Mouse (Mus musculus) forebrain, embryonic 11.5 days (tissue): ENCODE data around the gene Ubap2l. TPM values are rescaled to one million over a fixed set of nuclear protein-coding genes. Genes with fewer than 3 reads are reported as not detected.

Experiments
- ATAC-seq: fragments of 200-750 bp; cut with Nextera tagmentation; replicated peaks from 2 replicates; pipeline ENCODE4 v1.8.0; 2017; ENCODE audit warnings: moderate TSS enrichment; ENCODE audit not compliant: low FRiP score
- DNase-seq: peaks from one replicate; pipeline ENCODE4 v3.0.0-alpha.2; 2017; ENCODE audit warnings: low spot score
- H3K27ac ChIP-seq: fragments of 300-500 bp; sonication (generic); 2 replicates; pipeline ENCODE4 v1.5.1; 2014; ENCODE audit warnings: low read depth, low read length
- H3K27me3 ChIP-seq: fragments of 300-500 bp; sonication (generic); 2 replicates; pipeline ENCODE4 v1.6.1; 2014; ENCODE audit warnings: mild to moderate bottlenecking, low read length, mixed read lengths; ENCODE audit not compliant: control insufficient read depth, insufficient read depth
- H3K36me3 ChIP-seq: fragments of 300-500 bp; sonication (generic); 2 replicates; pipeline ENCODE4 v1.6.1; 2014; ENCODE audit warnings: mild to moderate bottlenecking, low read length, moderate library complexity, mixed read lengths; ENCODE audit not compliant: control insufficient read depth, insufficient read depth
- H3K4me1 ChIP-seq: fragments of 300-500 bp; sonication (generic); replicated peaks from 2 replicates; pipeline ENCODE4 v1.6.1; 2014; ENCODE audit warnings: low read length, mixed read lengths; ENCODE audit not compliant: control insufficient read depth, insufficient read depth
- H3K4me2 ChIP-seq: fragments of 300-500 bp; sonication (generic); 2 replicates; pipeline ENCODE4 v1.6.1; 2014; ENCODE audit warnings: low read depth, mild to moderate bottlenecking, low read length, moderate library complexity, mixed read lengths; ENCODE audit not compliant: severe bottlenecking
- H3K4me3 ChIP-seq: fragments of 300-500 bp; sonication (generic); 2 replicates; pipeline ENCODE4 v1.5.1; 2014; ENCODE audit warnings: low read depth, low read length
- H3K9ac ChIP-seq: fragments of 300-500 bp; sonication (generic); 2 replicates; pipeline ENCODE4 v1.6.1; 2014; ENCODE audit warnings: low read length
- H3K9me3 ChIP-seq: fragments of 300-500 bp; sonication (generic); 2 replicates; pipeline ENCODE4 v1.6.1; 2016; ENCODE audit warnings: low read length, mixed read lengths; ENCODE audit not compliant: control insufficient read depth
- WGBS: fragments of 180-500 bp; shearing (Covaris S2); extraction: QIAGEN DNeasy Blood & Tissue Kit; methylation state at CpG from one replicate; pipeline ENCODE4 v1.1.7; 2014; 5-methylcytosine and 5-hydroxymethylcytosine counted together
- polyA plus RNA-seq: library from polyadenylated mRNA; unstranded; fragments of >200 nt; fragmentation: Nextera tagmentation; extraction: Ambion mirVana; gene quantifications from 2 replicates; pipeline ENCODE4 v1.2.1, GENCODE M21; 2014

Ubap2l gene
- 227 and 253 TPM in 2 replicates for polyA plus RNA-seq

DNA sequence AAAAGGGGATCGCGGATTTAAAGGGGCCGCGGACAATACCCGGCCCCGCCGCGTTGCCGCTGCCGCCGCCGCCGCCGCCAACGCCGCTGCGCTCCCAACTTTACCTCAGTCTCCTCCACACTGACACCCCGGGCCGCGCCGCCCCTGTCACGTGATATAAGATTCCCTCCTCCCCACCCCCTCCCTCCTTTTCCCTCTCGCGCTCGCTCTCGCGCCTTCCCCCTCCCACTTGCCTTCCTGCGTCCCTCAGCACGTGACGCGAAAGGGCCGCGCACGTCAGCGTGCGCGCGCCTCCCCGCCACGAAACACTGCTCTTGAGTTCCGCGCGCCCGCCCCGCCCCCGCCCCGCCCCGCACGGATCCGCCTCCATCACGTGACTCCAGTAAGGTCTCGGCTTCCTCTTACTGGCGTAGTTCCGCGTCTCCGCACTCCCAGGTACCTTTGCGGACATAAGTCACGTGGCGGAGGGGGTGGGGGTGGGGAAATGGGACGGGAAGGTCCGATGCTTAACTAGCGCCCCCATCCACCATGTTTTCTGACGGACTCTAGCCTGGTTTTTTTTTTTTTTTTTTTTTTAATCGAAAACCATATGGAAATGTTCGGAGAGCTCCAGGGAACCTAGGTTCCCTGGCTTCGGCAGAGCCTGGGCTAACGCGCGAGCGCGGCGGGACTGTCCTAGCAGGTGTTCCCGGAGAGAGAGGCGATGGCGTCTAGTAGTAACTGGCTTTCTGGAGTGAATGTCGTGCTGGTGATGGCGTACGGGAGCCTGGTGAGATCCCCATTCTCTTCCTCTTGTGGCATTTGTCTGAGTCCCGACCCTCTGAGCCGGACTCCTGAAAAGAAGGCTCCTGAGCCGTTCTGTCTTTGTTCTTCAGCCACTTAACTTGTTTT is at the start of gene Ubap2l:
Gene Ubap2l (minus strand): TSS at position 278 of the 891 bp plus-strand sequence.
- peak; percentile 95 for ATAC-seq
- Histone ChIP-seq H3K4me1 (peaks cover 3% of the 10 kb centered on the region; the same call in 1 of the 2 replicates), H3K4me3 (peak within 1 kb of the TSS; percentile 90), H3K9me3 (no peaks in the 10 kb centered on the region), H3K4me2 (peak within 1 kb of the TSS; percentile 76), H3K27ac (peak within 1 kb of the TSS; percentile 89), H3K36me3 (peaks cover 2% of the 10 kb centered on the region; the same call in 1 of the 2 replicates), H3K9ac (peak within 1 kb of the TSS; percentile 93), H3K27me3 (no peaks in the 10 kb centered on the region)
- peak; percentile 100 for DNase-seq
- under 1% methylated on average over 65 of the region's 81 CpGs for WGBS

DNA sequence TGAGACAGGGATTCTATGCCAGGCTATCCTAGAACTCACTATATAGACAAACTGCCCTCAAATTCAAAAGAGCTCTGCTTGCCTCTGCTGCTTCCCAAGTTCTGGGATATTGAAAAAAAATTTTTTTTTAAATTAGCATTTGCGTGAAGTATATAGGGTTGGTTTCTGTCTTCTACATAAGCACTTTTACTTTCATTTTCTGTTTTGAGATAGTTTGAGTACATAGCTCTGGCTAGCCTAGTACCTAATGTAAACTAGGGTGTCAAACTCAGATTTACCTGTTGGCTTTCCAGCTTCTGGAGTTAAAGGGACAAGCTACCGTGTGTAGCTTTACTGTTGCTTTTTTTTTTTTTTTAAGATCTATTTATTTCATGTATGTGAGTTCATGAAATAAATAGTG is 49.2 kb upstream of the Ubap2l start:
- Histone ChIP-seq H3K36me3 (peaks cover 3% of the 10 kb centered on the region; the same call in 1 of the 2 replicates), H3K4me1 (no peaks in the 10 kb centered on the region), H3K9me3 (no peaks in the 10 kb centered on the region), H3K4me2 (no peak overlapping the region), H3K9ac (no peak overlapping the region), H3K4me3 (no peak overlapping the region), H3K27ac (no peak overlapping the region), H3K27me3 (no peaks in the 10 kb centered on the region)
- 94% methylated on average over 2 of the region's 2 CpGs for WGBS
- no peak for ATAC-seq
- DNase-seq = no peak

DNA sequence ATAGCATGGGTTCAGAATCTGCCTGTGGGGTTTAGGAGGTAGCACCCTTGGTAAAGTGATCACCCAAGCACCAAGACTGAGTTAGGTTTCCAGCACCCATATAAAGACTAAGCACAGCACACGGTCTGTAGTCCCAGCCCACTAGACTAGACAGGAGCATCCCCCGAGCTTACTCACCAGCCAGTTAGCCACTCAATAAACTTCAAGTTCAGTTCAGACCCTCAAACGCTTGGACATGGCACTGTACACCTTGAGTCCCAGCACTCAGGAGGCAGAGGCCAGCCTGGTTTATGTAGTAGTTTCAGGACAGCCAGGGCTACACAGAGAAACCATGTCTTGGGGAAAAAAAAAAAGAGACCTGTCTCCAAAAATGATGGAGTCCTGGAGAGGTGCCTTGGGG is 48.6 kb upstream of the Ubap2l start:
- no peak overlapping the region for H3K27ac ChIP-seq
- no peak overlapping the region for H3K4me2 ChIP-seq
- no peak overlapping the region for H3K9ac ChIP-seq
- DNase-seq (no peak), ATAC-seq (no peak)
- no peaks in the 10 kb centered on the region for H3K27me3 ChIP-seq
- peaks cover 3% of the 10 kb centered on the region; the same call in 1 of the 2 replicates for H3K36me3 ChIP-seq
- 91% methylated on average over 3 of the region's 3 CpGs for WGBS
- no peaks in the 10 kb centered on the region for H3K4me1 ChIP-seq
- H3K9me3 ChIP-seq = no peaks in the 10 kb centered on the region
- no peak overlapping the region for H3K4me3 ChIP-seq

DNA sequence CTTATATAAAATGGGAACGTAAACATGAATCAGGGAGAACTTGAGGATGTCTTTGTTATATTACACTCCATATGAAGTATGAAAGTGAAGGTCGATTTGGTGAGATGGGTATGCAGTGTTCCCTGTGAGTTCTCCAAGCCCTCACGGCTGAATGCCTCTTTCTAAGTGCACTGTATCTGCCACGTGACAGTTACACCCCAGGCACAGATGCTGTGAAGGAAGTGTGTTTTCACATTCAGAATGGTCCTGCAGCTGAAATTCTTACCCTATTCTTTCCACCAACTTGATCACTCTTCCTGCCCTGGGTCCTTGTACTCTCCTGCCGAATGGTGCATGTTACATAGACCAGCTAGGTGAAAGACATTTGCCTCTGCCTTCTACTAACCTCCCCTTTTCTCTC is 45.5 kb upstream of the Ubap2l start:
- Histone ChIP-seq H3K36me3 (peaks cover 7% of the 10 kb centered on the region; the same call in 1 of the 2 replicates), H3K4me2 (no peak overlapping the region), H3K27me3 (no peaks in the 10 kb centered on the region), H3K27ac (no peak overlapping the region), H3K4me1 (no peaks in the 10 kb centered on the region), H3K9me3 (no peaks in the 10 kb centered on the region), H3K9ac (no peak overlapping the region), H3K4me3 (no peak overlapping the region)
- 84% methylated on average over 5 of the region's 5 CpGs for WGBS
- ATAC-seq (no peak), DNase-seq (no peak)

DNA sequence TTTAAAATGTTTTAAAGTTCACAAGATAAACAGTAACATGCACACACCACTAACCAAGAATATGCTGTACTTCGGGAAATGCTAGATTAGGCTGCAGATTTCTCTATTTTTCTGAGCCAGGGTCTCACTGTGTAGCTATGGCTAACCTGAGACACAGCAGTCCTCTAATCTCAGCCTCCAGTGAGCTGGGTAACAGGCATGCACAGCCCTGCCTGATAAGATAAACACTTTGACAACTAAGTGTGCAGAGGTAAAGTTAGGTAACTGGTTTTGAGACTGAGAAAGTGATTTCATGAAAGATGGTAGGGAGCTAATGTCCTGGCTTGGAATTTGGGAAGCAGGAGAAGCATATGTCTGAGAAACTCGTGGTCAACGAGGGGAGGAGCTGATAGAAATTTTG is 42.0 kb upstream of the Ubap2l start:
- H3K4me2 ChIP-seq = no peak overlapping the region
- H3K27ac ChIP-seq = no peak overlapping the region
- H3K4me1 ChIP-seq = no peaks in the 10 kb centered on the region
- DNase-seq (no peak), ATAC-seq (no peak)
- no peaks in the 10 kb centered on the region for H3K9me3 ChIP-seq
- no peaks in the 10 kb centered on the region for H3K27me3 ChIP-seq
- no peak overlapping the region for H3K4me3 ChIP-seq
- 95% methylated on average over 3 of the region's 3 CpGs for whole genome bisulfite sequencing
- H3K36me3 ChIP-seq = peaks cover 22% of the 10 kb centered on the region; the same call in 1 of the 2 replicates
- H3K9ac ChIP-seq = no peak overlapping the region

DNA sequence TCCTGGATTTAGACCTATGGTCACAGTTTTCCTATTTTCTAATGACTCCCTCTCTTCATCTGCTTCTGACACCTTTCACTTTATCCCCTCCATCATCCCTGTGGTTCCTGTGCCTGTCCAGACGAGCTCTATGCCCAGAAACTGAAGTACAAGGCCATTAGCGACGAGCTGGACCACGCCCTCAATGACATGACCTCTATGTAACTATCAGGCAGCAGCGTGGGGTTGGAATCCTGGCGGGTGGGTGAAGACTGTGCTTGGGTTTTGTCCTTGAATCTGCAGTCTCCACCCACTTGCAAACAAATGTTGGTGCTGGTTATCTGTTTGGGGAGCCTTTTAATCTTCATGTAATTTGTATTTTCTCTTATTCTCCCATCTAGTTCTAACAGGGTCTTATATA is 38.5 kb upstream of the Ubap2l start:
- WGBS = 93% methylated on average over 6 of the region's 6 CpGs
- no peak for ATAC-seq
- Histone ChIP-seq H3K27ac (no peak overlapping the region), H3K4me1 (no peaks in the 10 kb centered on the region), H3K4me3 (no peak overlapping the region), H3K9me3 (no peaks in the 10 kb centered on the region), H3K27me3 (no peaks in the 10 kb centered on the region), H3K4me2 (no peak overlapping the region), H3K36me3 (peaks cover 29% of the 10 kb centered on the region), H3K9ac (no peak overlapping the region)
- DNase-seq = no peak

DNA sequence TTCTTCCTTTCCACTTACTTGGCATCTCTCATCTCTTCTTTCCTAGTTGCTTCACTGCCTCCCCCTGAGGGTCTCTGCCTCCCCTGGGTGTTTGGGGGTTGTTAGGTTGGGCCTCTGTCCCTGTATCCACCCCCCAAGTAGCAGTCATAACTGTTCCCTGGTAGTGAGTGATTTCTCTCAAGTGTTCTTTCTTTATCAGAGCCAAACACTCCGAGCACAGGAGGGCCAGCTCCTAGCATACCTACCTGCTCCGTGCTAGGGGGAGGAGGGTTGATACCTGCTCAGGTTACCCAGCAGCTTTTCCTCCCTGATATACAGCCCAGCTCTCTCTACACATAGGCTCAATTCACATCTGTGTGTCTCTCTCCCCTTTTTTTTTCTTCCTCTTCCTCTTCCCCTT is 36.2 kb upstream of the Ubap2l start:
- ATAC-seq = no peak
- peaks cover 25% of the 10 kb centered on the region for H3K36me3 ChIP-seq
- 93% methylated on average over 2 of the region's 2 CpGs for WGBS

DNA sequence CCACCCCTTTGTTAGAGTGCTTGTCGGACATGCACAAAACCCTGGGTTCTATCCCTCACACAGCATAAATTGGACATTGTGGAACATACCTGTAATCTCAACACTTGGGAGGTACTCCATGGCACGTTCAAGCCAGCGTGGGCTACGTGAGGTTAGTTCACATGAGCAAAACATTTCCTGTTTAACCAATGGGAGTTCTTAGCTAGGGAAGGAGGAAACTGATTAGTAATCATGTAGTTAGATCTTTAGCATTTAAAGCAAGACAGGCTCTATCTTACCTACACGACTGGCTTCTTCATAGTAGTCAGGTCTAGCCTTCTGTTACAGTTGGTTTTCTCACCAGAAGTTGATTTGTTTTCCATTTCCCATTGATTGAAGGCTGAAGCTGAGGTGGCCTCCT is 33.6 kb upstream of the Ubap2l start:
- DNase-seq (no peak), ATAC-seq (no peak)
- no peak overlapping the region for H3K9ac ChIP-seq
- no peak overlapping the region for H3K4me2 ChIP-seq
- no peaks in the 10 kb centered on the region for H3K9me3 ChIP-seq
- H3K27me3 ChIP-seq = no peaks in the 10 kb centered on the region
- H3K36me3 ChIP-seq = peaks cover 19% of the 10 kb centered on the region
- no peak overlapping the region for H3K27ac ChIP-seq
- H3K4me3 ChIP-seq = no peak overlapping the region
- 93% methylated on average over 5 of the region's 5 CpGs for WGBS
- H3K4me1 ChIP-seq = peaks cover 12% of the 10 kb centered on the region

More for the DNA sequence above, 36.2 kb upstream of the Ubap2l start:
- H3K9me3 ChIP-seq = no peaks in the 10 kb centered on the region
- H3K4me2 ChIP-seq = no peak overlapping the region
- no peaks in the 10 kb centered on the region for H3K27me3 ChIP-seq
- no peak for DNase-seq
- no peak overlapping the region for H3K4me3 ChIP-seq
- H3K27ac ChIP-seq = no peak overlapping the region
- H3K9ac ChIP-seq = no peak overlapping the region
- H3K4me1 ChIP-seq = no peaks in the 10 kb centered on the region
